ENCODE assay signal across 8 mouse cellular contexts in the genomic region with DNA sequence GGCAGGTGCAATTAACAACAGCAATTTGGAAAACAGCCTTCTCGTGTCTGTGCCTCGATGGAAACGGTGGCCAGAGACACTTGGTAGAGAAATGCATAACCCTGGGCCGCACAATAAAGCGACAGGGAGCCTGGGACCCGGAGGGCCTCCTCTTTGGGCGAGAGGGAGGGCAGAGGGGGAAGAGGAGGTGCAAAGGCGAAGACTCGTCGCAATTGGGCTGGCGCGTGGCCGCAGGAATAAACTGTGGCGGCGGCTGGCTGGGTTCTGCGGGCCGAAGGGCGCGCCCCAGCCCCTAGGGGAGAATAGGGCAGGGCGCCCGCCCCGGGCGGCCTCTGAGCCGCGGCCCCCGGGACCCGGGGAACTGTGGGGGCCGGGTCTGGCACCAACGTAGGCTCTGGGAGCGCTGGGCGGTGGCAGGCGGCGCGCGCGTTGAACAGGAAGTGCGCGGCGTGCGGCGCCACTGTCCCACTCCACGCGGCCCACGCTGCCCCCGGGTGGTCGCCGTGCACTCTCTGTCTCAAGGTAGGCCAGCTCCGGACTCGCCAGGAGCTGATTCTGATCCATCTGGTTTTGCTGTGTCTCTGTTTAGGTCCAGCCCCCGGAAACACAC. TPM values are rescaled to one million over a fixed set of nuclear protein-coding genes. Genes with fewer than 3 reads are reported as not detected.
DNase-seq lines count a peak whose midpoint lies in the region; ATAC-seq and TF ChIP-seq lines count a peak whose summit lies in the region.

A gene (minus strand): TSS at position 127 of the 610 bp plus-strand sequence.

- H3K4me2 ChIP-seq in forebrain, embryonic 12.5 days: peak within 1 kb of the TSS; percentile 99
- H3K4me2 ChIP-seq in lung, embryonic 14.5 days: peak within 1 kb of the TSS; percentile 79
- H3K4me2 ChIP-seq in neural tube, embryonic 15.5 days: peak within 1 kb of the TSS; percentile 100

- TF ChIP-seq CTCF in lung, embryonic 14.5 days (IDR thresholded peaks at IDR 0.05; ENCODE audit: low read depth): no peak

- H3K27ac ChIP-seq in forebrain, embryonic 12.5 days: no peak within 1 kb of the TSS
- no peak within 1 kb of the TSS for H3K27ac ChIP-seq in lung, embryonic 14.5 days (ENCODE audit: low read depth)
- H3K27ac ChIP-seq in neural tube, embryonic 15.5 days (replicated peaks): no peak within 1 kb of the TSS; the same call in 1 of the 2 replicates

- ATAC-seq in CD4-positive, CD25-positive, alpha-beta regulatory T cell, adult 4 months: peak; percentile 74
- peak; percentile 71 for ATAC-seq in forebrain, embryonic 12.5 days (ENCODE audit: low FRiP score)
- peak; percentile 60 for ATAC-seq in lung, embryonic 14.5 days (ENCODE audit: insufficient read depth)
- ATAC-seq in neural tube, embryonic 15.5 days (ENCODE audit: low FRiP score): peak; percentile 63

- peak within 1 kb of the TSS; percentile 59 for H3K4me3 ChIP-seq in forebrain, embryonic 12.5 days (replicated peaks)
- peak within 1 kb of the TSS; percentile 51 for H3K4me3 ChIP-seq in lung, embryonic 14.5 days (ENCODE audit: low read depth, low read length)
- peak within 1 kb of the TSS; percentile 57 for H3K4me3 ChIP-seq in neural tube, embryonic 15.5 days (replicated peaks)

- H3K36me3 ChIP-seq in forebrain, embryonic 12.5 days (replicated peaks): no peaks in the 10 kb centered on the region
- H3K36me3 ChIP-seq in lung, embryonic 14.5 days (ENCODE audit: insufficient read depth): no peaks in the 10 kb centered on the region
- no peaks in the 10 kb centered on the region for H3K36me3 ChIP-seq in neural tube, embryonic 15.5 days

- DNase-seq in adrenal gland, postnatal 4 days (ENCODE audit: low spot score in 2 of 2): peak; percentile 29 to 60
- DNase-seq in heart, postnatal 25 days (ENCODE audit: low spot score): peak; percentile 65
- no peak for DNase-seq in large intestine, adult 2 months (ENCODE audit: low read depth, low spot score)
- DNase-seq in lung, embryonic 14.5 days: peak; percentile 64
- peak; percentile 33 to 59 for DNase-seq in thymus, postnatal 10 days (ENCODE audit: low spot score in 2 of 2)

- H3K27me3 ChIP-seq in forebrain, embryonic 12.5 days: peaks cover 59% of the 10 kb centered on the region
- peaks cover 20% of the 10 kb centered on the region; the same call in 1 of the 2 replicates for H3K27me3 ChIP-seq in lung, embryonic 14.5 days (ENCODE audit: insufficient read depth, low read length)
- peaks cover 35% of the 10 kb centered on the region for H3K27me3 ChIP-seq in neural tube, embryonic 15.5 days (replicated peaks)

- H3K4me1 ChIP-seq in forebrain, embryonic 12.5 days: peaks cover 21% of the 10 kb centered on the region
- H3K4me1 ChIP-seq in lung, embryonic 14.5 days (ENCODE audit: insufficient read depth): no peaks in the 10 kb centered on the region
- peaks cover 28% of the 10 kb centered on the region for H3K4me1 ChIP-seq in neural tube, embryonic 15.5 days

- under 1% methylated on average over 42 of the region's 50 CpGs for WGBS in forebrain, embryonic 12.5 days
- under 1% methylated on average over 50 of the region's 50 CpGs for WGBS in large intestine, adult 2 months
- WGBS in lung, embryonic 14.5 days: under 1% methylated on average over 48 of the region's 50 CpGs
- 0% methylated on average over 43 of the region's 50 CpGs for WGBS in neural tube, embryonic 15.5 days

- H3K9me3 ChIP-seq in forebrain, embryonic 12.5 days: no peaks in the 10 kb centered on the region
- no peaks in the 10 kb centered on the region for H3K9me3 ChIP-seq in lung, embryonic 14.5 days (ENCODE audit: low read depth, low read length)
- no peaks in the 10 kb centered on the region for H3K9me3 ChIP-seq in neural tube, embryonic 15.5 days (replicated peaks)

- peak within 1 kb of the TSS; percentile 40; the same call in 1 of the 2 replicates for H3K9ac ChIP-seq in forebrain, embryonic 12.5 days
- peak within 1 kb of the TSS; percentile 60 for H3K9ac ChIP-seq in lung, embryonic 14.5 days
- peak within 1 kb of the TSS; percentile 56 for H3K9ac ChIP-seq in neural tube, embryonic 15.5 days (replicated peaks)

- intact Hi-C loops in heart, postnatal 25 days (cut with DNase I): no loop called here

RNA-seq across cellular contexts. Expression of the gene that starts here (rescaled TPM):
- 10 to 100 TPM; 22.7 to 26.9 TPM for polyA plus RNA-seq in CD4-positive, CD25-positive, alpha-beta regulatory T cell, adult 4 months (2017; shearing (Covaris generic))
- 10 to 100 TPM; 50.0 to 55.4 TPM for total RNA-seq in adrenal gland, postnatal 4 days (2021)
- polyA plus RNA-seq in forebrain, embryonic 12.5 days (2016; fragmentation: Nextera tagmentation; extraction: Ambion mirVana): 55.0 and 60.2 TPM in 2 replicates
- total RNA-seq in heart, postnatal 25 days (2021): 10 to 100 TPM; 29.7 to 36.6 TPM
- 21.1 and 29.9 TPM in 2 replicates for polyA plus RNA-seq in large intestine, adult 2 months (2012; rRNA removed)
- polyA plus RNA-seq in lung, embryonic 14.5 days (2014; fragmentation: Nextera tagmentation; extraction: Ambion mirVana): 25.6 and 29.1 TPM in 2 replicates
- 88.4 and 90.9 TPM in 2 replicates for polyA plus RNA-seq in neural tube, embryonic 15.5 days (2015; fragmentation: Nextera tagmentation; extraction: Ambion mirVana)
